Mouse (Mus musculus) hindbrain, embryonic 12.5 days (tissue): ENCODE results near the gene Pld4. TPM values are rescaled to one million over a fixed set of nuclear protein-coding genes. Genes with fewer than 3 reads are reported as not detected.

ENCODE experiments used
- ATAC-seq: fragments of 200-750 bp; cut with Nextera tagmentation; 2 replicates; pipeline ENCODE4 v1.8.0; 2017; ENCODE audit warnings: moderate TSS enrichment; ENCODE audit not compliant: low FRiP score
- H3K27ac ChIP-seq: fragments of 300-500 bp; sonication (generic); 2 replicates; pipeline ENCODE4 v1.5.1; 2016; ENCODE audit warnings: mild to moderate bottlenecking
- H3K27me3 ChIP-seq: fragments of 300-500 bp; sonication (generic); 2 replicates; pipeline ENCODE4 v1.6.1; 2016; ENCODE audit warnings: mild to moderate bottlenecking
- H3K36me3 ChIP-seq: fragments of 300-500 bp; sonication (generic); 2 replicates; pipeline ENCODE4 v1.6.1; 2016; ENCODE audit warnings: mild to moderate bottlenecking
- H3K4me1 ChIP-seq: fragments of 300-500 bp; sonication (generic); 2 replicates; pipeline ENCODE4 v1.6.1; 2016
- H3K4me2 ChIP-seq: fragments of 300-500 bp; sonication (generic); replicated peaks from 2 replicates; pipeline ENCODE4 v1.6.1; 2016; ENCODE audit warnings: mild to moderate bottlenecking
- H3K4me3 ChIP-seq: fragments of 300-500 bp; sonication (generic); 2 replicates; pipeline ENCODE4 v1.5.1; 2016; ENCODE audit warnings: mild to moderate bottlenecking
- H3K9ac ChIP-seq: fragments of 300-500 bp; sonication (generic); 2 replicates; pipeline ENCODE4 v1.6.1; 2016; ENCODE audit warnings: mild to moderate bottlenecking, moderate library complexity
- H3K9me3 ChIP-seq: fragments of 300-500 bp; sonication (generic); replicated peaks from 2 replicates; pipeline ENCODE4 v1.6.1; 2016; ENCODE audit warnings: mild to moderate bottlenecking
- WGBS: fragments of 180-500 bp; shearing (Covaris S2); methylation state at CpG from one replicate; pipeline ENCODE4 v1.1.7; 2016; 5-methylcytosine and 5-hydroxymethylcytosine counted together
- polyA plus RNA-seq: library from polyadenylated mRNA; unstranded; fragments of >200 nt; fragmentation: Nextera tagmentation; extraction: Ambion mirVana; gene quantifications from 2 replicates; pipeline ENCODE4 v1.2.1, GENCODE M21; 2016

Gene Pld4
- polyA plus RNA-seq, 1 experiment from 2014 or later = 5.0 TPM

DNA sequence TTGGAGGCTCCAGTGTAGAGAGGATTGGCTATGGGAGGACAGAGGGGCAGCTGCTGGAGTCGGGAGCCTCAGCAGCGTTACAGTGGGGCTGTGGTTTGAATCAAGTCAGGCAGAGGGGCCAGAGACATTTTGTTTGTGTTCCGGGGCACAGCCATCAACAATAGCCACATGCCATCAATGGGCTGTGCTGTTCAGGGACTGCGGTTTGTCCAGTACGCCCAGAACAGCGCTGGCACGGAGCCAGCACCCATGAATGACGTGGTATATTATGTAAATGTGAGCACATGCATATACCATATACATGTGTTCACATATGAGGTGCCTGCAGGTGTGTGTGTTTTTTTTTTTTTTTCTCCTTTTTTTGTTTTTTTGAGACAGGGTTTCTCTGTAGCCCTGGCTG lies 32.7 kb upstream of the Pld4 start:
- Histone ChIP-seq H3K27ac (no peak overlapping the region), H3K27me3 (peaks cover 12% of the 10 kb centered on the region), H3K4me2 (no peak overlapping the region), H3K9me3 (no peaks in the 10 kb centered on the region), H3K4me3 (no peak overlapping the region), H3K9ac (peak overlapping the region; percentile 13; the same call in 1 of the 2 replicates), H3K36me3 (peaks cover 23% of the 10 kb centered on the region), H3K4me1 (peaks cover 21% of the 10 kb centered on the region)
- WGBS = 74% methylated on average over 8 of the region's 8 CpGs
- ATAC-seq = no peak

DNA sequence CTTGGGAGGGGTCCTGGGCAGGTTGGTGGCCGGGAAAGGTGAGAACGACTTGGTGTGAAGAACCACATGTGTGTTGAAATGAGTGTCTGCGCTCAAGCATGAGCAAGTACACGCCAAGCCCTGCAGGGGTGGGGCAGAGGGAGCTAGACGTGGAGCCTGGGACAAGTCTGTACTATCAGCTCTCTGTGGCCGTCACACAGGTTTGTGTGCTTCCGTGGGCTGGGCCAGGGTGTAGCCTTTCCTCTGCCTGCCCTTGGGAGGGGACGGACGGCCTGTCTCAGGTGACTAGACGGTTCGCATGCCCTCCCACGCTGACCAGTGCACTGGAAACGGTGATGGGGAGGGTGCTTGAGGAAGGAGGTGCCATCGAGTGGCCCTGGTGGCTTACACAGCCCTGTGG lies 29.6 kb upstream of the Pld4 start:
- WGBS = 90% methylated on average over 14 of the region's 14 CpGs
- no peak overlapping the region for H3K27ac ChIP-seq
- H3K4me3 ChIP-seq = no peak overlapping the region
- H3K36me3 ChIP-seq = peaks cover 42% of the 10 kb centered on the region
- no peak overlapping the region for H3K4me2 ChIP-seq
- no peaks in the 10 kb centered on the region for H3K9me3 ChIP-seq
- no peak for ATAC-seq
- no peaks in the 10 kb centered on the region for H3K27me3 ChIP-seq
- no peak overlapping the region for H3K9ac ChIP-seq
- H3K4me1 ChIP-seq = 0 out of 2 replicates have a peak, but pooled peaks cover 4% of the 10 kb centered on the region

DNA sequence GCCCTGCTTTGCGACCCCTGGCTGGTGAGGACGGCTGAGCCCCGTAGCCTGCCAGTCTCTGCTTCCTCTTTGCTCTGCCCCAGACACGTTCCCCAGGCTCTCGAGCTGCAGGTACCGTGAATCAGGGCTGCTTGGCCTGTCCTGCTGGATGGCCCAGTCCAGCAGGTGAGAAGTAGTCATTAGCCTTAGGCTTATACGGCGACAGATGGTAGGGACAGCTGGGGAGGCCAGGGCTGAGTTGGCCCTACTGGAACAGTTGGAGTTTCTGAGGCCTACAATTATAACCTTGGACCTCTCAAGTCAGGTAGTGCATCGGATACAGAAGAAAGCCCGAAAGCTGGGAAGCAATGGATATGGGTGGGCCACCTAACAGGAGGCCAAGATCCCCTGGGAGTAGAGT lies 27.9 kb upstream of the Pld4 start:
- Histone ChIP-seq H3K4me2 (no peak overlapping the region), H3K4me3 (no peak overlapping the region), H3K27ac (no peak overlapping the region), H3K4me1 (0 out of 2 replicates have a peak, but pooled peaks cover 1% of the 10 kb centered on the region), H3K9me3 (no peaks in the 10 kb centered on the region), H3K9ac (no peak overlapping the region), H3K36me3 (peaks cover 60% of the 10 kb centered on the region), H3K27me3 (no peaks in the 10 kb centered on the region)
- 93% methylated on average over 10 of the region's 10 CpGs for WGBS
- ATAC-seq = no peak

DNA sequence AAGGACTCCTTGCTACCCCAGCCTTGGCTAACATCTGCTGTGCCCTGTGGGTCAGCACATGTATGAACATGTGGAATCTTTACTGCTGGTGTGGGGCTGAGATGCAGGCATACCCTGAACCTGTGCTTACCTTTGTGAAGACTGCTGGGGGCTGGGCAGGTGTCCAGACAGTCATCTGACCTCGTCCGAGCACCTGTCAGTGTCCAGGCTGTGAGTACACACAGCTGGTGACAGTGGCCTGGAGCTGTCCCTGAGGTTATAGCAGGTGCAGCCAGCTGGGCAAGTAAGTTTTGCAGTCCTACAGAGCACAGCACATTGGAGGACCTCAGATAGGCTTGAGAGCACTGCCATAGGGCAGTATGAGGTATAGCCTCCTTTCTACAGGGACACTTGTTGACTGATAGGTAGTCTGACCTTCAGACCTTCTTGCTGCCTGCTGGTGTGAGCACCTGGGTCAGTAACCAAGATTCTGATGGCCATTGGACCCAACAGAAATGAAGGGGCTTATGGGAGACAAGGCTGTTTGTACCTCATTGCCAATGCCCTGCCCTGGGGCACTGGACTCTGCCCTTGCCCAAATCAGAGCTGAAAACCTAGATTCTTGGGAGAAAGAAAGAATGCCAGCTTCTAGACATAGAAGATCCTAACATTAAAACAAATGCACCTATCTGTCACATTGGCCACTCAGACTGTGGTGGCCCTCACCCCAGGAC lies 26.2 kb upstream of the Pld4 start:
- WGBS = 92% methylated on average over 2 of the region's 2 CpGs
- no peak overlapping the region for H3K27ac ChIP-seq
- H3K9me3 ChIP-seq = no peaks in the 10 kb centered on the region
- no peak overlapping the region for H3K9ac ChIP-seq
- H3K4me1 ChIP-seq = no peaks in the 10 kb centered on the region
- H3K4me3 ChIP-seq = no peak overlapping the region
- no peak for ATAC-seq
- no peak overlapping the region for H3K4me2 ChIP-seq
- no peaks in the 10 kb centered on the region for H3K27me3 ChIP-seq
- peaks cover 76% of the 10 kb centered on the region for H3K36me3 ChIP-seq

DNA sequence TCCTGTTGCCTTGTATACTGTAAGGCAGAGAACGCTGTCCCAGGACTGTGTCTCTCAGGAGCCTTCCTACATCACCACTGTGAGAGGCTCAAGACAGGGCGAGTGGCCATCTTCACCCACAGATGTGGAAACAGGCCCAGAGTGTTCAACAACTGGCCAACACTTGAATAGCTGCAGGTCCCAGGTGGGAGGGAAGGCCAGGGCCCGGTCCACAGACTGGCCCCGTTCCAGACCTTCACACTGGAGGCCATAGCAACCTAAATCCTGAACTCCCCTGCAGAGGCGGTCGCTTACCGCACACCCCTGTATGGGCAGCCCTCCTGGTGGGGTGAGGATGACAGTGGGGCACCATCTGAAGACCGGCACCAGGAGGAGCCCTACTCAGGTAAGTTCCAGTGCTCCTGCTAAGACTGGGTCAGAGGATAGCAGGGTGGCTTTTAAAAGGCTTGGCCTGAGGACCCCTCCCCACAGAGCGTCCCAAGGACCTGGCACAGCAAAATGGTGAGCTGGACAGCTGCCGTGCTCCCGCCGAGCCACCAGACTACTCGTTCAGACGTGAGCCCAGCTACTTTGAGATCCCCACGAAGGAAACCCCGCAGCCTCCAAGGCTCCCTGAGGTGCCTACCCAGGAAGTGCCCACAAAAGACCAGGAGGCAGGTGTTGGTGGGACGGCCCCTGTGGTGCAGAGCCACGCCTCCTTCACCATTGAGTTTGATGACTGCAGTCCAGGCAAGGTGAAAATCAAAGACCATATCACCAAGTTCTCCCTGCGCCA lies 25.4 kb upstream of the Pld4 start:
- H3K36me3 ChIP-seq = peaks cover 84% of the 10 kb centered on the region
- no peaks in the 10 kb centered on the region for H3K4me1 ChIP-seq
- WGBS = 88% methylated on average over 19 of the region's 19 CpGs
- H3K4me2 ChIP-seq = no peak overlapping the region
- no peaks in the 10 kb centered on the region for H3K9me3 ChIP-seq
- H3K27ac ChIP-seq = no peak overlapping the region
- ATAC-seq = no peak
- no peak overlapping the region for H3K4me3 ChIP-seq
- H3K9ac ChIP-seq = no peak overlapping the region
- H3K27me3 ChIP-seq = no peaks in the 10 kb centered on the region

DNA sequence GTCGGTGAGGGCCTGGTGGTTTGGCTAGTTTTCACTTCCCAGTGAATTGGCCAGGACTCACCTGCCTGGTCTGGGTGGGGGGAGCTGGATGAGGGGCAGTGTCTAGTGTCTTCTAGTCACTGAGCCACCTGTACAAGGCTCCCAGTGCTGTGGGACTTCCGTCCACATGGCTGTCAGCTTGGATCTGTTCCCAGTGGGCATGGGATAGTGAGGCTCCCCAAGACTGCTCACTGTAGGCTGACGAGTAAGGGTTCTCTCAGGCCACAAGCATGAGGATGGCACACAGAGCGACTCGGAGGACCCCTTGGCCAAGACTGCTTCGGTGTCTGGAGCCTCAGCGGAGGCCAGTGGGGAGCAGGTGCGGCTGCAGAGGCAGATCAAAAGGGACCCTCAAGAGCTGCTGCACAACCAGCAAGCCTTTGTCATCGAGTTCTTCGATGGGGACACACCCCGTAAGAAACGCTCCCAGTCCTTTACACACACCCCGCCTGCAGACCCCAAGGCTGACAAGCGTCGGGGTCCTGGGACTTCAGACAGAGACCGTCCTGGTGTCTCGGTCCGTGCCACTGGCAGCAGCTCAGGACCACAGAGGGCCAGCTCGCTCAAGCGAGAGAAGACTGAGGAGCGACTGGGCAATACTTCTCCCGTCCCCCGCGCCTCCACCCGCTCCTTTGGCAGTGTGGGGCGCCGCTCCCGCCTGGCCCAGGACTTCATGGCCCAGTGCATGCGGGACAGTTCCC lies 24.4 kb upstream of the Pld4 start:
- Histone ChIP-seq H3K4me1 (no peaks in the 10 kb centered on the region), H3K9me3 (no peaks in the 10 kb centered on the region), H3K9ac (no peak overlapping the region), H3K27me3 (no peaks in the 10 kb centered on the region), H3K4me2 (no peak overlapping the region), H3K36me3 (peaks cover 92% of the 10 kb centered on the region), H3K4me3 (no peak overlapping the region), H3K27ac (no peak overlapping the region)
- 86% methylated on average over 28 of the region's 29 CpGs for WGBS
- ATAC-seq = no peak

DNA sequence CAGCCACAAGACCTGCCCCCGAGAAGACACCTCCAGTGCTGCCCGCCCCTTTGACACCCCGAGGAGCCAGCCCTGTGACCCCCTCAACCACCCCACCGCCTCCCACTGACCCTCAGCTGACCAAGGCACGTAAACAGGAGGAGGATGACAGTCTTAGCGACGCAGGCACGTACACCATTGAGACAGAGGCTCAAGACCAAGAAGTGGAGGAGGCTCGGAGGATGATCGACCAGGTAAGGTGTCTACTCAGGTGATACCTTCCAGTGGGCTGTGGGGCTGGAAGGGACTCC lies 23.9 kb upstream of the Pld4 start:
- Histone ChIP-seq H3K4me1 (no peaks in the 10 kb centered on the region), H3K9ac (no peak overlapping the region), H3K27ac (no peak overlapping the region), H3K36me3 (peaks cover 90% of the 10 kb centered on the region), H3K4me2 (no peak overlapping the region), H3K4me3 (no peak overlapping the region), H3K27me3 (no peaks in the 10 kb centered on the region), H3K9me3 (no peaks in the 10 kb centered on the region)
- ATAC-seq = no peak
- 89% methylated on average over 10 of the region's 10 CpGs for WGBS

DNA sequence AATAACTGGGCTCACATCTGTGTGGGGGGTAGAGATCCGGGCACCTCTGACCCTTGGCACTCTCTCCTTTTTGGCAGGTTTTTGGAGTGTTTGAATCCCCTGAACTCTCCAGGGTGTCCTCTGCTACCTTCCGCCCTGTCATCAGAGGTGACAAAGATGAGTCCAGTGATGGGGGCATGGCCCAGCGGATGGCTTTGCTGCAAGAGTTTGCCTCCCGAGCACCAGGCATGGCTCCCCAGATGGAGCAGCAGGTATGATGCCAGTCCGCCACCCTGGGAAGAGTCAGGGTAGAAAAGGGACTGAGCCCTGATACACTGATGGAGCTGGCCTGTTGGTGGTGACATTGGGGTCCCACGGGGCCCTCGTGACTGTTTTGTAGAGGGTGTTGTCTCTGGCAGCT lies 23.4 kb upstream of the Pld4 start:
- WGBS = 91% methylated on average over 7 of the region's 7 CpGs
- no peaks in the 10 kb centered on the region for H3K27me3 ChIP-seq
- H3K4me2 ChIP-seq = no peak overlapping the region
- no peak for ATAC-seq
- H3K27ac ChIP-seq = no peak overlapping the region
- H3K4me3 ChIP-seq = no peak overlapping the region
- no peak overlapping the region for H3K9ac ChIP-seq
- no peaks in the 10 kb centered on the region for H3K4me1 ChIP-seq
- no peaks in the 10 kb centered on the region for H3K9me3 ChIP-seq
- H3K36me3 ChIP-seq = peaks cover 85% of the 10 kb centered on the region

DNA sequence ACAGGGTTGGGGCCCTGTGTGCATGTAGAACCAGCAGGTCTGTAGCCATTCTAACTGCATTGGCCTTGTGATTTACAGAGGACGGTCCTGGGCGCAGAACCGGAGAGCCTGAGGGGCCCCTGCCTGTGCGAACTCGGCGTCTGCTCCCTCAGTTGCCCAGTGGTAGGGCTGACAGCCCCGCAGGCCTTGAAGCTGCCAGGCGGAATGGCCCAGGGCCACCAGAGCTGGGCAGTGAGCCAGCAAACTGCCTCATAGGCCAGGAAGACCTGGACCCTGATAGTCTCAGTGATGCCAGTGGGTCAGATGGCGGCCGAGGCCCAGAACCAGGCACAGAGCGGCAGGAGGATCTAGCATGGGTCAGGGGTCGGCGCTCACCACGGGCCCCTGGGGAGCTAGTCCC lies 22.7 kb upstream of the Pld4 start:
- H3K4me1 ChIP-seq = peaks cover 1% of the 10 kb centered on the region; the same call in 1 of the 2 replicates
- peaks cover 78% of the 10 kb centered on the region for H3K36me3 ChIP-seq
- H3K27me3 ChIP-seq = no peaks in the 10 kb centered on the region
- WGBS = 91% methylated on average over 14 of the region's 14 CpGs
- H3K4me3 ChIP-seq = no peak overlapping the region
- H3K4me2 ChIP-seq = no peak overlapping the region
- no peak for ATAC-seq
- H3K9me3 ChIP-seq = no peaks in the 10 kb centered on the region
- no peak overlapping the region for H3K27ac ChIP-seq
- H3K9ac ChIP-seq = no peak overlapping the region

DNA sequence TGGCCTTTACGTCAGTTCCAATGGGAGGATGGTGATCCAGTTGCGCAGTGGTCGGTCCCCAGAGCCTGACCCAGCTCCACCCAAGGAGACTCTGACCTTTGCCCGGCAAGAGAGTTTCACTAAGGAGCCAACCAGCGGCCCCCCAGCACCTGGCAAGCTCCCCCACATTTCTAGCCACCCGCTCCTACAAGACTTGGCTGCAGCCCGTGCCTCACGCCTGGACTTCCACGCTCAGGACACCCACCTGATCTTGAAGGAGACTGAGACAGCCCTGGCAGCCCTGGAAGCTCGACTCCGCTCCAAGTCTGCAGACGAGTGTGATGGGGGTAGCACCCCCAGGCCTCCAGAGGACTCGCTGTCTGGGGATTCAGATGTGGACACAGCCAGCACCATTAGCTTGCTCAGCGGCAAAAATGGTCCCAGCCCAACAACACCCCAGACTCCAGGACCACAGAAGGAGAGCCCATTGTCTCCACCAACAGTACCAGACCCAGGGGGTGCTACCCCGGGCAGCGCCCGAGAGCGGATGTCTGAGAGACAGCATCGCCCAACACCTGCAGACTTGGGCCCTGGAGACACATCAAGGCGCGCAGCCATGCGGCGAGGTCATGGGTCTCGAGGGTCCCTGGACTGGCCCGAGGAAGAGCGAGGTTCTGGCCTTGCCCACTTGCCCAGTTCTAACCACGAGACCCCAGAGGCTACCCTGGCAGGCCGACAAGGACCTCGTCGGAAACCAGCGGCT lies 22.0 kb upstream of the Pld4 start:
- no peak overlapping the region for H3K27ac ChIP-seq
- H3K9ac ChIP-seq = no peak overlapping the region
- ATAC-seq = no peak
- WGBS = 91% methylated on average over 31 of the region's 31 CpGs
- no peak overlapping the region for H3K4me2 ChIP-seq
- peaks cover 71% of the 10 kb centered on the region for H3K36me3 ChIP-seq
- no peaks in the 10 kb centered on the region for H3K9me3 ChIP-seq
- H3K4me3 ChIP-seq = no peak overlapping the region
- peaks cover 4% of the 10 kb centered on the region; the same call in 1 of the 2 replicates for H3K4me1 ChIP-seq
- H3K27me3 ChIP-seq = no peaks in the 10 kb centered on the region

DNA sequence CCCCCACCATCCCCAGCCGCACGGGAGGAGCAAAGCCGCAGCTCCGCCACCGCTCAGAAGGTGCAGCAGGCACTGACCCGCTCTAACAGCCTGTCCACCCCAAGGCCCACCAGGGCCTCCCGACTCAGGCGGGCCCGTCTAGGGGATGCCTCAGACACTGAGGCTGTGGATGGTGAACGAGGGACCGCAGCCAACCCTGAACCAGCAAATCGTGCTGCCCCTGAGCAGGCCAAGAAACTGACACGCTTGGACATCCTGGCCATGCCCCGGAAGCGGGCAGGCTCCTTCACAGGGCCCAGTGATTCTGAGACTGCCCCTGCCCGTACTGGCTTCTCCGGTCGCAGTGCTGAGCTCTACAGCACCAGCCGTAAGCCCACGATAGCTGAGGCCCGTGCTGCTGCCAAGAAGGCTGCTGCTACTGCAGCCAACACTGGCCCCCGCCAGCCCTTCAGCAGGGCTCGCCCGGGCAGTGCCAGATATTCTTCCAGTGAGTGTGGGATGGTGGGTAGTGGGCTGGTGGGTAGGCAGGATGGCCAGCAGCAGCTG lies 21.4 kb upstream of the Pld4 start:
- peaks cover 70% of the 10 kb centered on the region for H3K36me3 ChIP-seq
- ATAC-seq = no peak
- H3K9ac ChIP-seq = no peak overlapping the region
- H3K9me3 ChIP-seq = no peaks in the 10 kb centered on the region
- no peaks in the 10 kb centered on the region for H3K27me3 ChIP-seq
- peaks cover 4% of the 10 kb centered on the region; the same call in 1 of the 2 replicates for H3K4me1 ChIP-seq
- H3K27ac ChIP-seq = no peak overlapping the region
- 90% methylated on average over 24 of the region's 24 CpGs for WGBS
- no peak overlapping the region for H3K4me2 ChIP-seq
- no peak overlapping the region for H3K4me3 ChIP-seq

DNA sequence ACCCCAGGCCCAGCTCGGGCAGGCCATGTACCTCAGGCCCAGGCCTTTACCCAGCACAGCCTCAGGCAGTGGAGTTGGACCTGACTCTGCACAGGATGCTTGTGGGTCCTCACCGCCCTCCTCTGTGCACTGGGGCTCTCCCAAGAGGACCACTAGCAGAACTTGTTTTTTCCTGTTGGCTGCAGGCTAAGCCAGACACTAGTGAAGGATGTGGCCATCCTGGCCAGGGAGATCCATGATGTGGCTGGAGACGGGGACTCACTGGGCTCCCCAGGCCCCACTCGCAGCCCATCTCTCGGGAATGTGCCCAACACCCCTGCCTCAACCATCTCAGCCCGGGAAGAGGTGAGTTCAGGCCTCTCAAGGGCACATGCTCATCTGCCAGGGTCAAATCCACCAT lies 17.7 kb upstream of the Pld4 start:
- no peaks in the 10 kb centered on the region for H3K9me3 ChIP-seq
- peaks cover 55% of the 10 kb centered on the region for H3K36me3 ChIP-seq
- no peak overlapping the region for H3K4me3 ChIP-seq
- no peak overlapping the region for H3K4me2 ChIP-seq
- 71% methylated on average over 6 of the region's 6 CpGs for WGBS
- no peaks in the 10 kb centered on the region for H3K27me3 ChIP-seq
- H3K9ac ChIP-seq = peak overlapping the region; percentile 23; the same call in 1 of the 2 replicates
- H3K27ac ChIP-seq = 0 out of 2 replicates have a peak overlapping the region, but pooled peaks have one; percentile 46
- H3K4me1 ChIP-seq = peaks cover 18% of the 10 kb centered on the region
- no peak for ATAC-seq
